Mouse (Mus musculus) lung, embryonic 14.5 days (tissue): ENCODE measurements around the gene Slc25a31. TPM values are rescaled to one million over a fixed set of nuclear protein-coding genes. Genes with fewer than 3 reads are reported as not detected.

Experiments used
- ATAC-seq: fragments of 200-750 bp; cut with Nextera tagmentation; 2 replicates; pipeline ENCODE4 v1.8.0; 2017; ENCODE audit warnings: mild to moderate bottlenecking, moderate TSS enrichment, moderate library complexity; ENCODE audit not compliant: insufficient read depth
- DNase-seq: peaks from one replicate; pipeline ENCODE4 v3.0.0-alpha.2; 2015
- H3K27ac ChIP-seq: fragments of 300-500 bp; sonication (generic); 2 replicates; pipeline ENCODE4 v1.5.1; 2014; ENCODE audit warnings: low read depth, mild to moderate bottlenecking, moderate library complexity
- H3K27me3 ChIP-seq: fragments of 300-500 bp; sonication (generic); 2 replicates; pipeline ENCODE4 v1.6.1; 2014; ENCODE audit warnings: low read length, control low read depth; ENCODE audit not compliant: insufficient read depth
- H3K36me3 ChIP-seq: fragments of 300-500 bp; sonication (generic); 2 replicates; pipeline ENCODE4 v1.6.1; 2014; ENCODE audit warnings: control low read depth; ENCODE audit not compliant: insufficient read depth
- H3K4me1 ChIP-seq: fragments of 300-500 bp; sonication (generic); 2 replicates; pipeline ENCODE4 v1.6.1; 2014; ENCODE audit warnings: antibody characterized with exemption, control low read depth; ENCODE audit not compliant: insufficient read depth
- H3K4me2 ChIP-seq: fragments of 300-500 bp; sonication (generic); 2 replicates; pipeline ENCODE4 v1.6.1; 2014; ENCODE audit warnings: mild to moderate bottlenecking
- H3K4me3 ChIP-seq: fragments of 300-500 bp; sonication (generic); 2 replicates; pipeline ENCODE4 v1.5.1; 2014; ENCODE audit warnings: low read depth, low read length
- H3K9ac ChIP-seq: fragments of 300-500 bp; sonication (generic); 2 replicates; pipeline ENCODE4 v1.6.1; 2014
- H3K9me3 ChIP-seq: fragments of 300-500 bp; sonication (generic); 2 replicates; pipeline ENCODE4 v1.6.1; 2016; ENCODE audit warnings: low read depth, low read length, control low read depth
- CTCF ChIP-seq: IDR thresholded peaks from 2 replicates; pipeline ENCODE4 v1.5.1; 2016; ENCODE audit warnings: antibody characterized with exemption, low read depth
- WGBS: fragments of 180-500 bp; shearing (Covaris S2); extraction: QIAGEN DNeasy Blood & Tissue Kit; methylation state at CpG from one replicate; pipeline ENCODE4 v1.1.7; 2014; 5-methylcytosine and 5-hydroxymethylcytosine counted together
- polyA plus RNA-seq: library from polyadenylated mRNA; unstranded; fragments of >200 nt; fragmentation: Nextera tagmentation; extraction: Ambion mirVana; gene quantifications from 2 replicates; pipeline ENCODE4 v1.2.1, GENCODE M21; 2014

The Slc25a31 gene
- polyA plus RNA-seq, 1 experiment from 2014 or later = not detected

GRCm38 (mm10) chr3:40760746-40761145 lies 52.1 kb downstream of the Slc25a31 start:
- no peak overlapping the region for H3K4me2 ChIP-seq
- ATAC-seq (no peak), DNase-seq (no peak)
- TF ChIP-seq CTCF = no peak
- 77% methylated on average over 3 of the region's 3 CpGs for WGBS
- no peaks in the 10 kb centered on the region for H3K9me3 ChIP-seq
- no peaks in the 10 kb centered on the region for H3K27me3 ChIP-seq
- 0 out of 2 replicates have a peak, but pooled peaks cover 3% of the 10 kb centered on the region for H3K36me3 ChIP-seq
- H3K4me1 ChIP-seq = no peaks in the 10 kb centered on the region
- no peak overlapping the region for H3K4me3 ChIP-seq
- H3K9ac ChIP-seq = no peak overlapping the region
- no peak overlapping the region for H3K27ac ChIP-seq

- Histone ChIP-seq H3K4me1 (no peaks in the 10 kb centered on the region), H3K27me3 (no peaks in the 10 kb centered on the region), H3K9ac (no peak overlapping the region), H3K36me3 (0 out of 2 replicates have a peak, but pooled peaks cover 3% of the 10 kb centered on the region), H3K9me3 (no peaks in the 10 kb centered on the region), H3K4me2 (no peak overlapping the region), H3K27ac (no peak overlapping the region), H3K4me3 (no peak overlapping the region)
- no peak for TF ChIP-seq CTCF
- ATAC-seq (no peak), DNase-seq (no peak)
- WGBS = 88% methylated on average over 2 of the region's 2 CpGs
These were observed 52.7 kb downstream of the Slc25a31 start for GRCm38 (mm10) chr3:40761312-40761711.

Other genes starting within 250 kb of the Slc25a31 start
- gene Intu, start 177.6 kb upstream of the Slc25a31 start, polyA plus RNA-seq = 3.7 and 4.1 TPM in 2 replicates
- gene Hspa4l, start 35.6 kb downstream of the Slc25a31 start, polyA plus RNA-seq = 11.4 TPM in 2 replicates
- gene Plk4, start 91.2 kb downstream of the Slc25a31 start, polyA plus RNA-seq = 76.3 and 79.4 TPM in 2 replicates
- 7.1 and 8.6 TPM in 2 replicates for gene Mfsd8, start 138.0 kb downstream of the Slc25a31 start, polyA plus RNA-seq
- 5.8 and 6.3 TPM in 2 replicates for gene Abhd18, start 138.1 kb downstream of the Slc25a31 start, polyA plus RNA-seq
- gene 1700034I23Rik, start 193.7 kb downstream of the Slc25a31 start, polyA plus RNA-seq = 0.18 and 0.27 TPM in 2 replicates
- gene Larp1b, start 241.0 kb downstream of the Slc25a31 start, polyA plus RNA-seq = 2.5 and 2.9 TPM in 2 replicates